Mouse (Mus musculus): Measurements from ENCODE around the gene Rasgrp4.

GRCm38 (mm10) chr7:29168791-29169230 is 34.2 kb downstream of the Rasgrp4 start:
- no peak for TF ChIP-seq CTCF (IDR thresholded peaks at IDR 0.05; ENCODE audit: low read depth)
- no peak for TF ChIP-seq EP300 (IDR thresholded peaks at IDR 0.05; ENCODE audit: low read depth)
